Mouse (Mus musculus): ENCODE measurements around the gene 1700019D03Rik. TPM values are rescaled to one million over a fixed set of nuclear protein-coding genes. Genes with fewer than 3 reads are reported as not detected.

1700019D03Rik gene
- polyA plus RNA-seq, 1 experiment from 2014 or later, result 2.5 TPM

DNA sequence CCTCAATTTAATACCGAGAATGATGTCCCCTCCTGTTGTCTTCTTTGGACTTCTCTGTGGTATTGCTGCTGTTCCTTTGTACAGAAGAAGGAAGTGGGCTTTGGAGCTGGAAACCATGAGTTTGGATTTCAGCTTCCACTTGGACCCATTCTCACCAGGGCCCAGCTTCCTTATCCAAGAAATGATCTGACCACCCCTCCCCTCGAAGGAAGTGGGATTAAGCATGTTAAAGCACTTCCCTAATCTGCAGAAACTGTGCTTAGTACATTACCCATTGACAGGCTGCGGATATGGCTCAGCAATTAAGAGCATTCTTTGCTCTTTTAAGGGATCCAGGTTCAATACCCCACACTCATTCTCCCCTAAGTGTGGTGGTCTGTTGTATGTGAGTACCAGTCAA, 110.2 kb downstream of the 1700019D03Rik start:
- H3K9me3 ChIP-seq (replicated peaks), result no peaks in the 10 kb centered on the region
- H3K27me3 ChIP-seq, result no peaks in the 10 kb centered on the region
- H3K9ac ChIP-seq, result no peak overlapping the region
- no peaks in the 10 kb centered on the region for H3K36me3 ChIP-seq
- no peak overlapping the region for H3K4me2 ChIP-seq (replicated peaks)
- no peaks in the 10 kb centered on the region for H3K4me1 ChIP-seq
- no peak overlapping the region for H3K4me3 ChIP-seq (replicated peaks)
- H3K27ac ChIP-seq (replicated peaks), result no peak overlapping the region
- WGBS, result 87% methylated on average over 3 of the region's 3 CpGs
- no peak for ATAC-seq (ENCODE audit: insufficient number of reproducible peaks, low FRiP score, low TSS enrichment, low read depth)

DNA sequence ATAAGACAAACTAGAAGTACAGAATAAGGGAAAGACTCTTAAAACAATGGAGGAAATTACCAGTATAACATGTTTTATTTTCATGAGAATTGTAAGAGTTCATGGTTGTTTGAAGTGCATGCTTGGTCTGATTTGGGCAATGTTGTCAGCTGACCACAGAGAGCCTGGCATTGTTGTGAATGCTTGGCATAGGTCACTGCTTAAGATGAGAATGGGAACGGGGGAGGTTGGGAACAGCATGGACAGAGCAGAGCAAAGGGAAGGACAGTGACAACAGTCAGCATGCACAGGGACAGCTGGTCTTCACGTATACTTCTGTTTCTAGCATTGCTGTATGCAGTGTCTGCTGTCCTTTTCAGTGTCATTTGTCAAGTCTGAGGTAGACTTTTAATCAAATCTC, 135.8 kb downstream of the 1700019D03Rik start:
- 66% methylated on average over 2 of the region's 2 CpGs for WGBS
- Histone ChIP-seq H3K4me1 (no peaks in the 10 kb centered on the region), H3K9ac (no peak overlapping the region), H3K4me3 (replicated peaks) (no peak overlapping the region), H3K4me2 (replicated peaks) (no peak overlapping the region), H3K9me3 (replicated peaks) (no peaks in the 10 kb centered on the region), H3K36me3 (0 out of 2 replicates have a peak, but pooled peaks cover 5% of the 10 kb centered on the region), H3K27me3 (no peaks in the 10 kb centered on the region), H3K27ac (replicated peaks) (no peak overlapping the region)
- ATAC-seq (ENCODE audit: insufficient number of reproducible peaks, low FRiP score, low TSS enrichment, low read depth), result no peak

Other genes starting within 250 kb of the 1700019D03Rik start
- 15.7 and 20.0 TPM in 2 replicates for gene Inpp1, start 202.5 kb downstream of the 1700019D03Rik start, polyA plus RNA-seq (2015; fragmentation: Nextera tagmentation; extraction: Ambion mirVana)
- 21.9 and 22.4 TPM in 2 replicates for gene Hibch, start 175.2 kb downstream of the 1700019D03Rik start, polyA plus RNA-seq (2015; fragmentation: Nextera tagmentation; extraction: Ambion mirVana)
- gene Mstn, start 41.5 kb upstream of the 1700019D03Rik start, polyA plus RNA-seq (2015; fragmentation: Nextera tagmentation; extraction: Ambion mirVana), result 7.3 and 12.7 TPM in 2 replicates
- not detected in 2 replicates for gene 1700019A02Rik, start 167.5 kb upstream of the 1700019D03Rik start, polyA plus RNA-seq (2015; fragmentation: Nextera tagmentation; extraction: Ambion mirVana)

Measured in embryonic facial prominence, embryonic 15.5 days (tissue).